ENCODE assay signal across 12 mouse cellular contexts in genomic region chr1:133977260-133977659, GRCm38 (mm10). TPM values are rescaled to one million over a fixed set of nuclear protein-coding genes. Genes with fewer than 3 reads are reported as not detected.
A peak's percentile ranks its signal among the peaks of the same experiment; 100 is the strongest.
DNase-seq lines count a peak whose midpoint lies in the region; ATAC-seq and TF ChIP-seq lines count a peak whose summit lies in the region.
"Had no signal": no experiment of that assay in that cellular context is flagged by ENCODE, and none has a peak within 500 bp of the region (broad histone marks: within the 10 kb centered on the region; RNA-seq: fewer than 3 reads in every experiment).

No protein-coding gene starts in this region.

- no peak overlapping the region for H3K9ac ChIP-seq in lung, embryonic 14.5 days
- H3K9ac ChIP-seq in forebrain, embryonic 16.5 days (replicated peaks; ENCODE audit: low read depth, low read length): no peak overlapping the region
- H3K9ac ChIP-seq: liver, embryonic 14.5 days had no signal

- WGBS in kidney, adult 2 months: 78% methylated on average over 7 of the region's 7 CpGs
- WGBS in lung, embryonic 14.5 days: 58% methylated on average over 7 of the region's 7 CpGs
- 67% methylated on average over 7 of the region's 7 CpGs for WGBS in forebrain, embryonic 16.5 days

- no peak overlapping the region for H3K4me3 ChIP-seq in kidney, adult 2 months (ENCODE audit: insufficient read depth, low read depth, low read length)
- peak overlapping the region; percentile 28 for H3K4me3 ChIP-seq in brown adipose tissue, adult 24 weeks (ENCODE audit: insufficient read depth, low read depth, low read length)
- H3K4me3 ChIP-seq in lung, embryonic 14.5 days (ENCODE audit: low read depth, low read length): no peak overlapping the region
- no peak overlapping the region for H3K4me3 ChIP-seq in forebrain, embryonic 16.5 days (replicated peaks; ENCODE audit: low read length)

- H3K4me2 ChIP-seq in lung, embryonic 14.5 days: no peak overlapping the region
- H3K4me2 ChIP-seq in forebrain, embryonic 16.5 days (ENCODE audit: low read length): no peak overlapping the region

- TF ChIP-seq CTCF in kidney, adult 2 months (conservative IDR thresholded peaks at IDR 0.05; ENCODE audit: insufficient read depth, insufficient read length, low read depth, low read length): no peak
- no peak for TF ChIP-seq CTCF in lung, embryonic 14.5 days (IDR thresholded peaks at IDR 0.05; ENCODE audit: low read depth)

- no peak for ATAC-seq in lung, embryonic 14.5 days (ENCODE audit: insufficient read depth)
- ATAC-seq in forebrain, embryonic 16.5 days: no peak
- ATAC-seq: hindbrain, embryonic 16.5 days had no signal

- no peaks in the 10 kb centered on the region for H3K4me1 ChIP-seq in kidney, adult 2 months (ENCODE audit: control insufficient read depth, insufficient read depth, low read length)
- peaks cover 17% of the 10 kb centered on the region for H3K4me1 ChIP-seq in brown adipose tissue, adult 24 weeks (ENCODE audit: control insufficient read depth, insufficient read depth, insufficient read length, low read length)
- peaks cover 18% of the 10 kb centered on the region for H3K4me1 ChIP-seq in lung, embryonic 14.5 days (ENCODE audit: insufficient read depth)
- peaks cover 8% of the 10 kb centered on the region; the same call in 1 of the 2 replicates for H3K4me1 ChIP-seq in forebrain, embryonic 16.5 days (replicated peaks; ENCODE audit: control insufficient read depth, insufficient read depth, low read length)

- H3K27me3 ChIP-seq in kidney, adult 2 months (replicated peaks; ENCODE audit: control insufficient read depth, insufficient read depth, low read length): no peaks in the 10 kb centered on the region
- no peaks in the 10 kb centered on the region for H3K27me3 ChIP-seq in lung, embryonic 14.5 days (ENCODE audit: insufficient read depth, low read length)
- no peaks in the 10 kb centered on the region for H3K27me3 ChIP-seq in forebrain, embryonic 16.5 days (replicated peaks; ENCODE audit: control insufficient read depth, insufficient read depth, low read length)

- no peaks in the 10 kb centered on the region for H3K36me3 ChIP-seq in kidney, adult 2 months (ENCODE audit: control insufficient read depth, insufficient read depth, low read length)
- no peaks in the 10 kb centered on the region for H3K36me3 ChIP-seq in lung, embryonic 14.5 days (ENCODE audit: insufficient read depth)
- no peaks in the 10 kb centered on the region for H3K36me3 ChIP-seq in forebrain, embryonic 16.5 days (ENCODE audit: control insufficient read depth, insufficient read depth)

- DNase-seq in kidney, adult 2 months: peak; percentile 23
- no peak for DNase-seq in kidney, adult 9 months
- DNase-seq in cerebellum, postnatal 36 days: peak; percentile 78
- peak; percentile 75 for DNase-seq in lung, embryonic 14.5 days
- no peak for DNase-seq in thymus, postnatal 10 days (ENCODE audit: low spot score in 2 of 2)
- no peak for DNase-seq in c-Kit-positive CD71-positive TER-119-positive erythroid progenitor cells, embryonic 14.5 days (ENCODE audit: low spot score)
- DNase-seq: adrenal gland, postnatal 25 days; kidney, postnatal 4 days had no signal

- H3K27ac ChIP-seq in kidney, adult 2 months (ENCODE audit: insufficient read depth, low read depth, low read length): no peak overlapping the region
- H3K27ac ChIP-seq in brown adipose tissue, adult 24 weeks (replicated peaks; ENCODE audit: low read depth, low read length): peak overlapping the region; percentile 68
- H3K27ac ChIP-seq in lung, embryonic 14.5 days (ENCODE audit: low read depth): no peak overlapping the region
- no peak overlapping the region for H3K27ac ChIP-seq in forebrain, embryonic 16.5 days (ENCODE audit: low read length)
- H3K27ac ChIP-seq: liver, embryonic 14.5 days had no signal

- no peak for TF ChIP-seq POLR2A in kidney, adult 2 months (IDR thresholded peaks at IDR 0.05; ENCODE audit: low read depth, low read length)

- no peaks in the 10 kb centered on the region for H3K9me3 ChIP-seq in lung, embryonic 14.5 days (ENCODE audit: low read depth, low read length)
- H3K9me3 ChIP-seq in forebrain, embryonic 16.5 days (ENCODE audit: control insufficient read depth, low read length): no peaks in the 10 kb centered on the region

RNA-seq across cellular contexts. Expression of gene Prelp, which starts 56.0 kb away (rescaled TPM):
- 35.0 and 38.2 TPM in 2 replicates for polyA plus RNA-seq in kidney, adult 2 months (2012; rRNA removed)
- polyA plus RNA-seq in brown adipose tissue, adult 24 weeks (2012; ENCODE audit: insufficient read depth, insufficient read length, missing spikeins): 237 and 366 TPM in 2 replicates
- polyA plus RNA-seq in lung, embryonic 14.5 days (2014; fragmentation: Nextera tagmentation; extraction: Ambion mirVana): 17.2 and 17.6 TPM in 2 replicates
- 2.8 and 2.9 TPM in 2 replicates for polyA plus RNA-seq in forebrain, embryonic 16.5 days (2015; fragmentation: Nextera tagmentation; extraction: Ambion mirVana)

RNA-seq across cellular contexts. Expression of gene Fmod, which starts 59.8 kb away (rescaled TPM):
- polyA plus RNA-seq in kidney, adult 2 months (2012; rRNA removed): 9.7 and 11.9 TPM in 2 replicates
- 0.38 and 0.55 TPM in 2 replicates for polyA plus RNA-seq in brown adipose tissue, adult 24 weeks (2012; ENCODE audit: insufficient read depth, insufficient read length, missing spikeins)
- 173 and 174 TPM in 2 replicates for polyA plus RNA-seq in lung, embryonic 14.5 days (2014; fragmentation: Nextera tagmentation; extraction: Ambion mirVana)
- 7.8 and 12.6 TPM in 2 replicates for polyA plus RNA-seq in forebrain, embryonic 16.5 days (2015; fragmentation: Nextera tagmentation; extraction: Ambion mirVana)

Comparison
In these comparisons a context has a peak if more than half of its experiments do, and no peak if none do; other contexts are left out.
1. DNase-seq: peak in kidney, adult 2 months (single experiment), cerebellum, postnatal 36 days (2 of 2) and lung, embryonic 14.5 days (single experiment); none in kidney, adult 9 months (single experiment), thymus, postnatal 10 days (0 of 2) and c-Kit-positive CD71-positive TER-119-positive erythroid progenitor cells, embryonic 14.5 days (single experiment).
2. RNA of gene Fmod, which starts 59.8 kb away (polyA plus RNA-seq): 173 to 174 TPM in lung, embryonic 14.5 days; 9.7 to 11.9 TPM in kidney, adult 2 months, 7.8 to 12.6 TPM in forebrain, embryonic 16.5 days and 0.38 to 0.55 TPM in brown adipose tissue, adult 24 weeks; every median in the first group is over 10 times any median in the second.